Mouse (Mus musculus) bone marrow macrophage, adult 2 months (primary cell): ENCODE results near the gene Ice2.

Experiments used
- CTCF ChIP-seq: IDR thresholded peaks from 2 replicates; pipeline ENCODE4 v1.5.1; 2012; ENCODE audit warnings: low read depth, mild to moderate bottlenecking, low read length, moderate library complexity
- POLR2A ChIP-seq: IDR thresholded peaks from 2 replicates; pipeline ENCODE4 v1.6.1; 2012; ENCODE audit warnings: mild to moderate bottlenecking, low read depth, low read length, borderline replicate concordance

GRCm38 (mm10) chr9:69453066-69453900, 55.6 kb downstream of the Ice2 start, which contains the start of gene Anxa2:
- TF ChIP-seq CTCF (no peak), POLR2A (no peak)
